Mouse (Mus musculus) gastrocnemius, adult 18-20 months (tissue): ENCODE data around the gene A430005L14Rik. TPM values are rescaled to one million over a fixed set of nuclear protein-coding genes. Genes with fewer than 3 reads are reported as not detected.

Source experiments
- DNase-seq: peaks from one replicate; pipeline ENCODE4 v3.0.0; 2021; ENCODE audit warnings: low spot score
- total RNA-seq, 2 experiments: library from RNA; stranded (reverse); gene quantifications; 2 replicates each; pipeline ENCODE4 v1.2.3; 2021

Gene A430005L14Rik
- total RNA-seq, 2 experiments from 2014 or later, result 16.4 to 19.5 TPM

- DNase-seq, result no peak
Observed at GRCm38 (mm10) chr4:153968063-153968462, 11.0 kb downstream of the A430005L14Rik start.

- peak; percentile 93 for DNase-seq
Observed at GRCm38 (mm10) chr4:153974431-153975291, 17.6 kb downstream of the A430005L14Rik start, which contains the start of the genes Dffb and Cep104. Gene Dffb, minus strand, starts transcription at chr4:153975126. Gene Cep104, plus strand, starts transcription at chr4:153975194.

- no peak for DNase-seq
Observed at GRCm38 (mm10) chr4:153975292-153975662, 18.2 kb downstream of the A430005L14Rik start.

GRCm38 (mm10) chr4:153975768-153976167, 18.7 kb downstream of the A430005L14Rik start:
- DNase-seq, result no peak

- DNase-seq, result no peak
Observed at GRCm38 (mm10) chr4:153979243-153979642, 22.2 kb downstream of the A430005L14Rik start.

GRCm38 (mm10) chr4:153980470-153980869, 23.4 kb downstream of the A430005L14Rik start:
- no peak for DNase-seq

- no peak for DNase-seq
Observed at GRCm38 (mm10) chr4:153992715-153993114, 35.7 kb downstream of the A430005L14Rik start.

GRCm38 (mm10) chr4:153993505-153993904, 36.5 kb downstream of the A430005L14Rik start:
- DNase-seq, result no peak

GRCm38 (mm10) chr4:154005488-154005887, 48.5 kb downstream of the A430005L14Rik start:
- no peak for DNase-seq

- DNase-seq, result no peak
Observed at GRCm38 (mm10) chr4:154006264-154006663, 49.2 kb downstream of the A430005L14Rik start.

GRCm38 (mm10) chr4:154007759-154008158, 50.7 kb downstream of the A430005L14Rik start:
- DNase-seq, result no peak

GRCm38 (mm10) chr4:154010907-154011645, 54.0 kb downstream of the A430005L14Rik start:
- DNase-seq, result no peak

Other genes with a start within 250 kb of the A430005L14Rik start
- under 1 TPM; 0.74 to 0.98 TPM for gene Dffb, start 17.9 kb downstream of the A430005L14Rik start, total RNA-seq
- 10 to 100 TPM; 26.5 to 27.9 TPM for gene Cep104, start 18.0 kb downstream of the A430005L14Rik start, total RNA-seq
- 10 to 100 TPM; 26.3 to 27.8 TPM for gene Lrrc47, start 54.5 kb downstream of the A430005L14Rik start, total RNA-seq
- gene Smim1, start 69.0 kb downstream of the A430005L14Rik start, total RNA-seq, result 1 to 10 TPM; 1.4 to 2.2 TPM
- not detected for gene Ccdc27, start 85.4 kb downstream of the A430005L14Rik start, total RNA-seq
- gene Trp73, start 183.0 kb downstream of the A430005L14Rik start, total RNA-seq, result not detected
- 10 to 100 TPM; 12.0 to 12.9 TPM for gene Wrap73, start 185.1 kb downstream of the A430005L14Rik start, total RNA-seq
- gene Tprgl, start 203.4 kb downstream of the A430005L14Rik start, total RNA-seq, result 100 to 1,000 TPM in 1 of 2 experiments, 10 to 100 TPM in 1; 93.9 to 108 TPM
- gene Megf6, start 213.5 kb downstream of the A430005L14Rik start, total RNA-seq, result under 1 TPM; 0.25 to 0.40 TPM